Mouse (Mus musculus) cortical plate, adult 2 months (tissue): ENCODE data around the gene Tomm20. TPM values are rescaled to one million over a fixed set of nuclear protein-coding genes. Genes with fewer than 3 reads are reported as not detected.

ENCODE experiments used
- H3K27ac ChIP-seq: fragments of 200-500 bp; 2 replicates; pipeline ENCODE4 v1.5.1; 2012; ENCODE audit warnings: low read length, control low read depth, inconsistent platforms; ENCODE audit not compliant: insufficient read depth
- H3K4me1 ChIP-seq: fragments of 200-500 bp; 2 replicates; pipeline ENCODE4 v1.6.1; 2011; ENCODE audit warnings: low read length; ENCODE audit not compliant: control insufficient read depth, insufficient read depth
- H3K4me3 ChIP-seq: fragments of 200-500 bp; 2 replicates; pipeline ENCODE4 v1.5.1; 2011; ENCODE audit warnings: mild to moderate bottlenecking, low read length, control low read depth; ENCODE audit not compliant: insufficient read depth
- CTCF ChIP-seq: fragments of 200-500 bp; IDR thresholded peaks from 2 replicates; pipeline ENCODE4 v1.5.1; 2011; ENCODE audit warnings: mild to moderate bottlenecking, control low read depth, low read length; ENCODE audit not compliant: insufficient read depth; ENCODE audit errors: extremely low read depth
- POLR2A ChIP-seq: fragments of 200-500 bp; IDR thresholded peaks from 2 replicates; pipeline ENCODE4 v1.6.1; 2011; ENCODE audit warnings: mild to moderate bottlenecking, low read length, control low read depth; ENCODE audit not compliant: insufficient read depth; ENCODE audit errors: extremely low read depth
- polyA plus RNA-seq: library from polyadenylated mRNA; depleted of rRNA; stranded (reverse); fragments of >200 nt; gene quantifications from 2 replicates; pipeline ENCODE4 v1.2.3, GENCODE M21; 2012

Gene Tomm20
- polyA plus RNA-seq, 1 experiment: 113 TPM

DNA sequence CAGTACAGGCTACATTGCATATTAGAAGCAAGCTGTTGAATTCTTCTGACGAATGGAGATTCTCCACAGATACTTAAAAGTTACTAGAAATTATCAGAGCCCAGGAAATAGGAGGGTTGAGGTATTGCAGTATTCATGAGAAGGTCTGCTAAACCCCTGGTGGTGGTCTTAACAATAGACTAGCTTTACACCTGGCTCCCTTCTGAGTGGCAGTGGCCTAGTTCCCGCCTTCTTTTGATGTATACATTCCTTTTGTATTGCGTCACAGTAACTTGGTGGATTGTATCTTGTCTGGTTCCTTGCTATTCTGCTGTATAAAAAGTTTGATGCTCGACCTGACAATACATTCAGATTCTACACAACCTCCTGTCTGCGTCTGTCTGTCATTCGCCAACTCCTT is 22.5 kb upstream of the Tomm20 start:
- Histone ChIP-seq H3K27ac (no peak overlapping the region), H3K4me3 (no peak overlapping the region), H3K4me1 (peaks cover 2% of the 10 kb centered on the region; the same call in 1 of the 2 replicates)
- TF ChIP-seq CTCF (no peak), POLR2A (no peak)

DNA sequence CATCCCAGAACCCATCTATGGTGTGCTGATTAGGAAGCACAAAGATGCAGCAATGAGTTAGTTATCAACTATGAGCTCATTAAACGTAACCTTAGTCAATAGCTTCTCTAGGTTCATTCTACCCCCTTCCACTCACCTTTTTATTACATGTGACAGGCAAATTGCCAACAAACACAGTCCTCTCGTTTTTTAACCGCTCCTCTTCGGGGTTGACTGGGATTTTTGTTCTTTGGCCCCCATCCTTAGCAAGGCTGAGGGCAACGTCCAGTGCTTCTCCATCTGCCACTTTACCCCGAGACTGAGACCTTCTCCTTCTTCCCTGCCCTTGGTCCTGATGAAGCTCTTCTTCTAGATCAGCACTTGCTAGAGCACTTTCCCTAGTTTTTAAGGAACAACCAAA is 19.6 kb upstream of the Tomm20 start:
- no peak overlapping the region for H3K27ac ChIP-seq
- peaks cover 4% of the 10 kb centered on the region; the same call in 1 of the 2 replicates for H3K4me1 ChIP-seq
- H3K4me3 ChIP-seq: no peak overlapping the region
- TF ChIP-seq POLR2A: no peak
- no peak for TF ChIP-seq CTCF

DNA sequence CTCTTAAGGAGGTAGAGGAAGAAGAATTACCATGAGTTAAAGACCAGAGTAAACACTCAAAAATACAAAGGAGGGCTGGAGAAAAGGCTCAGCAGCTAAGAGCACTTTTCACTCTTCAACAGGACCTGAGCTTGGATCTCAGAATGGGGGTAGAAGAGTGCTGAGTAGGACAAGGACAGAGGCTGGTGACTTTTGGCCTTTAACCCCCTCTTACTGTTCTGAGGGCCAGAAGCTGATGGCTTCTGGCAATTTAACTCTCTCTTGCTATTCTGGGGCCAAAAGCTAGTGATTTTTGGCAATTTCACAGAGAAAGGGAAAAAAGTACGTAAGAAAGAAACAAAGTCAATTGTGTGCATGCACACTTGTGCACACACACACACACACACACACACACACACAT is 17.2 kb upstream of the Tomm20 start:
- no peak for TF ChIP-seq POLR2A
- no peak for TF ChIP-seq CTCF
- peaks cover 2% of the 10 kb centered on the region; the same call in 1 of the 2 replicates for H3K4me1 ChIP-seq
- no peak overlapping the region for H3K4me3 ChIP-seq
- H3K27ac ChIP-seq: no peak overlapping the region

DNA sequence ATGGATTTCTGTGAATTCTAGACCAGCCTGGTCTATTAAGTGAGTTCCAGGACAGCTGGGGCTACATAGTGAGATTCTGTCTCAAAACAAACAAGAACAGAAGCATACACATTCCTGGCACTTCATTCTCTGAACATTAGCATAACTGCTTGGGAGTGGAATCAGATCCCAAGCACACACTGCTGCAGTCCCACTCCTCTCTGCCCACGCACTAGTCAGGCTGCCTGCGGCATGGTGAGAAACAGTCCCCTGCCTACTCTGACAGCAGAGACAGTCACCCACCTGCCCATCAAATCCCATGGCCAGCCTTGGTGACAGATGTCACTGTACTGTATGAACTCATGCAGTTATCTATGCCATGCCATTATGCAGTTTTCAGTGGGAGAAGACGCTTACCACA is 15.9 kb upstream of the Tomm20 start:
- H3K27ac ChIP-seq: no peak overlapping the region
- TF ChIP-seq POLR2A: no peak
- no peak for TF ChIP-seq CTCF
- no peak overlapping the region for H3K4me3 ChIP-seq
- H3K4me1 ChIP-seq: peaks cover 2% of the 10 kb centered on the region; the same call in 1 of the 2 replicates

DNA sequence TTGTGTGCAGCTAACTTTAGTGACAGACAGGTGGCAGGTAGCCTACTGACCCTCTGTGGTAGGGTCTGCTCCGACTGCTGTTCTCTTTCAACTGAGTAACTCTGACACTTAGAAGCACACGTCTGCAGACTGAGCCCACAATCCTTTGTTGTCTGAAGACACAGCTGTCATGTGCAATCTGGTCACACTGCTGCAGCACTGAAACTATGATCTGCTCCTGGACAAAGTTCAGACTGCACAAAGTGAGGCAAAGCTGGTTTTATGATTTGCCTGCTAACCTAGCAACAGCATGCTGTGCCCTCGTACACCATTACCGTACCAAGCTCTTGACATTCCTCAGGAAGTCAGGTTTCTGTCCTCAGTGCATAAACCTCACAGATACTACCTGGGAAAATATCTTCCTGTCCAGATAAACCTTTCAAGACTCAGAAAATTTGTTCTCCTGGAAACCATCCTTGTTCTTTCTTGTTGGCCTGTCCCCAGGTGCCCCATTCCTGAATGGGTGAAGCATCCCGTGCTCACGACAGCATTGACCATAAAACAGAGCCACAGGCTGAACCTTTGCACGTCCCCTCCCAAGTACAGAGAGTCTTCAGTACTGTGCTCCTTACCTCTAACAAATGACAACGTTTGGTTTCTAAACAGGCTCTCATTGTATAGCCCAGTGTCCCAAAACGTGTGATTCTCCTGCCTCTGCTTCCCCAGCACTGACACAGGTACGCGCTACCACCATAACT is 6.4 kb upstream of the Tomm20 start:
- no peak overlapping the region for H3K4me3 ChIP-seq
- TF ChIP-seq POLR2A (no peak), CTCF (no peak)
- no peaks in the 10 kb centered on the region for H3K4me1 ChIP-seq
- no peak overlapping the region for H3K27ac ChIP-seq

DNA sequence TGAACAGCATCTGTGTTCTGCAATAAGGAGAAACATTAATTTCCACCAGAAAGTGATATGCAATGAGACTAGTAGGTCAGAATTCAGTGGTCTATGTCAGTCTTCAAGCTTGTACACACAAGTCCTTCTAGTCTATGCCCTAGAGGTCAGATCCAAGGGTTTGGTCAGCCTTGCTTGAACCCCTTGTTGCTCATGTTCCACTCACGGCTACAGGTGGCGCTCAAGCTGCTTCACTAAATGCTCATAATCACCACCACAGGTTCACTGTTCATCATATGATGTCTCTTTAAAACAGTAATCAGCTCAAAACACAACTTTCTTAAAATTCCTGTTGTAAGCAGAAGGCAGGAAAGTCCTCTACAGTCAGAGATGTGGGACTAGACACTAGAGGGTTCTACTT is 3.9 kb upstream of the Tomm20 start:
- Histone ChIP-seq H3K4me3 (no peak overlapping the region), H3K4me1 (no peaks in the 10 kb centered on the region), H3K27ac (no peak overlapping the region)
- TF ChIP-seq POLR2A: no peak
- TF ChIP-seq CTCF: no peak

DNA sequence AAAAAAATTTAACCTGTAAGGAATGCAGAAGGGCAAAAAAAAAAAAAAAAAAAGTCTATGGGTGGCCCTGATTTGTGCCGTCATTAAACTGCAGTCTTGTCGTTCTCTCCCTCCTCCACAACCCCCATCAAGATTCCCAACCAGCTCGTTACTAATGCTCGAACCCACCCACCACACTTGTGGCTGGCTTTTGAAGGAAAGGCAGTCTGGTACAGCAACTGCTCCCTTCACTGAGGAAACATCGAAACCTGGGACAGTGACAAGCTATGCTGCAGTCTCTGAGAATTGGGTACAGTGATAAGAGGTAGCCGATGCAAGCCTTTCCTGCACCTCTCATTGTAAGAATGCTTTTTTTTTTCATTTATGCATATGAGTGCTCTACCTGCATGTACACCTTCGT is 800 bp upstream of the Tomm20 start:
- TF ChIP-seq POLR2A (no peak), CTCF (no peak)
- peak overlapping the region; percentile 95; the same call in 1 of the 2 replicates for H3K4me3 ChIP-seq

DNA sequence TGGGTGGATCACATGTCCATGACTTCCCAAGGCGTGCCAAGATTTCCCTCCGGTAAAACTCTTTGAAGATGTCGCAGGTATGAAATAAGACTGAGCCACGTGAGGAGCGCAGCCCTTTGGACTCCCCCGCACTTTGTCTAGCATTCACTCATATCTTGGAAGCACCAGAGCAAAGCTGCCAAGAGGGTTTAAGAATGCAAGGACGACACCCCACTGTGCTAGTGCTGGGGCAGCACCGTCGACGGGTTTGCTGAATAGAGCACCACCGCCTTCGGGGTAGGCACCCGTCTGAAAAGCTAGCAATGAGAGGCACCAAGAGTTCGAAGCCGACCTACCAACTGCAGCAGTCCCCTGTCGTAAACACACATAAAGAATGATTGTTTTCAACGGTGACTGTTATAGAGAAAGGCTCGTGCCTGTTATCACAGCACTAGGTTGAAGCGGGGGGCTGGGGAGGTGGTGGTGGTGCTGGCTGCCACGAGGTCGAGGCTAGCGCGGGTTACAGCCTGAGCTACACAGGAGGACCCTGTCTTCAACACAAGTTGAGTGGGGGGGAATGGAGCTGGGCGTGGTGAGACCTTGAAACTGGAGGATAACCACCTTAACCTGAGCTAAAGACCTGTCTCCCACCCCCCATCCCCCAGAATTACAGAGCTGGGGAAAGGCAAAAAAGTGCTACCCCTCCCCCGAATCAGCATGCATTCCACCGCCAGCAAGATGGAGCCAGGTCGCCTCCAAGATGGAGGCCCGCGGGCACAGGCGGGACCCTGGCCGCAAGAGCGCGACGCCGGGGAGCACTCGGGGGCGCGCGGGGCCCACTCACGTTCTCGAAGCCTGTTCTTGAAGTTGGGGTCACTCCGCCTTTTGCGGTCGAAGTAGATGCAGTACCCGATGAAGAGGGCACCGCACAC is 608 bp downstream of the Tomm20 start:
- TF ChIP-seq CTCF: no peak
- TF ChIP-seq POLR2A: peak; percentile 65; the same call in 1 of the 2 replicates
- Histone ChIP-seq H3K4me1 (peaks cover 7% of the 10 kb centered on the region; the same call in 1 of the 2 replicates), H3K4me3 (peak overlapping the region; percentile 95), H3K27ac (peak overlapping the region; percentile 48)

More for the DNA sequence above, 800 bp upstream of the Tomm20 start:
- H3K27ac ChIP-seq: no peak overlapping the region
- peaks cover 5% of the 10 kb centered on the region; the same call in 1 of the 2 replicates for H3K4me1 ChIP-seq

DNA sequence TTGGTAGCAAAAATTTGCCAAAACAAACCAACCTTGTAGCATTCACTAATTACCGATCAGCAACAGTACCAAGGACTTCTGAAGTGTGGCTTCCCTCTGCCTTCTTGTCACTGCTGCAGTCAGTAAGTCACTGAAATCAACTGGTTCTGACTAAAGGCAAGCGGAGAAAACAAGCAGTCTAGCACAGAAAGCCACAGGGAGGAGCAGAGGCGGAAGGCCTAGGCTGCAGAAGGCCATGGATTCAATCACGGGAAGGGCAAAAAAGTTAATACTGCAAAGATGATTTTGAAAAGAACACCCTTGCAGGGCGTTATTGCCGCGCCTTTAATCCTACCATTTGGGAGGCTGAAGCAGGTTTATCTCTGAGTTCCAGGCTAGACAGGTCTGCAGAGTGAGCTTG is 2.1 kb downstream of the Tomm20 start:
- Histone ChIP-seq H3K4me3 (no peak overlapping the region; the same call in 1 of the 2 replicates), H3K4me1 (peaks cover 7% of the 10 kb centered on the region; the same call in 1 of the 2 replicates), H3K27ac (no peak overlapping the region)
- TF ChIP-seq POLR2A: no peak
- no peak for TF ChIP-seq CTCF
